Mouse (Mus musculus) thymus, adult 2 months (tissue): ENCODE measurements at regions not wholly inside any gene's neighbourhood (a gene's known extent, or its start where the extent isn't known, plus 50 kb on each side); places are given as distances from the start of the nearest gene placed in this dataset.

Experiments used
- DNase-seq: peaks from one replicate; pipeline ENCODE4 v3.0.0; 2021
- H3K27ac ChIP-seq: fragments of 200-500 bp; 2 replicates; pipeline ENCODE4 v1.5.1; 2012; ENCODE audit warnings: low read length, control low read depth; ENCODE audit not compliant: control insufficient read depth, insufficient read depth
- H3K27me3 ChIP-seq: fragments of 200-500 bp; 2 replicates; pipeline ENCODE4 v1.6.1; 2012; ENCODE audit warnings: mild to moderate bottlenecking, low read length, moderate library complexity, mixed read lengths; ENCODE audit not compliant: control insufficient read depth, insufficient read depth
- H3K36me3 ChIP-seq: fragments of 200-500 bp; 2 replicates; pipeline ENCODE4 v1.6.1; 2012; ENCODE audit warnings: mild to moderate bottlenecking, low read length, moderate library complexity; ENCODE audit not compliant: control insufficient read depth, insufficient read depth
- H3K4me1 ChIP-seq: fragments of 200-500 bp; replicated peaks from 2 replicates; pipeline ENCODE4 v1.6.1; 2012; ENCODE audit warnings: low read length; ENCODE audit not compliant: control insufficient read depth, insufficient read depth
- H3K4me3 ChIP-seq: fragments of 200-500 bp; 2 replicates; pipeline ENCODE4 v1.5.1; 2012; ENCODE audit warnings: mild to moderate bottlenecking, low read length, control low read depth, moderate library complexity; ENCODE audit not compliant: control insufficient read depth, insufficient read depth
- CTCF ChIP-seq: fragments of 200-500 bp; IDR thresholded peaks from 2 replicates; pipeline ENCODE4 v1.5.1; 2012; ENCODE audit warnings: mild to moderate bottlenecking, control low read depth, low read length, moderate library complexity, borderline replicate concordance; ENCODE audit not compliant: control insufficient read depth, poor library complexity, insufficient read depth; ENCODE audit errors: extremely low read depth
- POLR2A ChIP-seq: fragments of 200-500 bp; IDR thresholded peaks from 2 replicates; pipeline ENCODE4 v1.6.1; 2012; ENCODE audit warnings: mild to moderate bottlenecking, low read length, control low read depth, moderate library complexity; ENCODE audit not compliant: control insufficient read depth, poor library complexity, insufficient read depth; ENCODE audit errors: extremely low read depth
- WGBS: fragments of 180-500 bp; shearing (Covaris S2); methylation state at CpG from one replicate; pipeline ENCODE4 v1.1.7; 2018; 5-methylcytosine and 5-hydroxymethylcytosine counted together

DNA sequence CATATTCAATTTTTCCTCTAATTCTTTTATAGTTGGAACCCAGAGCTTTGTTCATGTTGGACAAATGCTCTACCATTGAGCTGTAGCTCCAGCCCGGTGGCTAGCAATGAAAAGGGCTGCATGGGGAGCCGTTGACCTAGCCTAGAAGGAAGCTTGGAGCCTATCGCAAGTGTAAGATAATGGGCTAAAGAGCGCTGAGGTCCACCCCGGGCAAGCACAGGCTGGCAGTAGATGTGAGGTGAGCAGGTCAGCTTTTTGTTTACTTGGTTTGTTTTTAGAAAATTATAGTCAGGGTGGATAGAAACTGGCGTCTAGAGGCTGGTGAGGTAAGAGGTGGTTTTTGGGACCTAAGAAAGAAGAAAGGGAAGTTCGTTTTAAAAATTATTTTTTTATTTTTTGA, 181.0 kb downstream of the Plpp3 start:
- no peak overlapping the region for H3K4me3 ChIP-seq
- H3K27me3 ChIP-seq: no peaks in the 10 kb centered on the region
- no peaks in the 10 kb centered on the region; the same call in 1 of the 2 replicates for H3K4me1 ChIP-seq
- DNase-seq: no peak
- no peaks in the 10 kb centered on the region for H3K36me3 ChIP-seq
- TF ChIP-seq POLR2A (no peak), CTCF (no peak)
- WGBS: 77% methylated on average over 7 of the region's 7 CpGs
- H3K27ac ChIP-seq: no peak overlapping the region

GRCm38 (mm10) chr4:105338861-105339260, 181.7 kb downstream of the Plpp3 start:
- Histone ChIP-seq H3K36me3 (no peaks in the 10 kb centered on the region), H3K4me3 (no peak overlapping the region), H3K4me1 (no peaks in the 10 kb centered on the region; the same call in 1 of the 2 replicates), H3K27me3 (no peaks in the 10 kb centered on the region), H3K27ac (no peak overlapping the region)
- TF ChIP-seq POLR2A (no peak), CTCF (no peak)
- DNase-seq: no peak
- 84% methylated on average over 7 of the region's 7 CpGs for whole genome bisulfite sequencing

DNA sequence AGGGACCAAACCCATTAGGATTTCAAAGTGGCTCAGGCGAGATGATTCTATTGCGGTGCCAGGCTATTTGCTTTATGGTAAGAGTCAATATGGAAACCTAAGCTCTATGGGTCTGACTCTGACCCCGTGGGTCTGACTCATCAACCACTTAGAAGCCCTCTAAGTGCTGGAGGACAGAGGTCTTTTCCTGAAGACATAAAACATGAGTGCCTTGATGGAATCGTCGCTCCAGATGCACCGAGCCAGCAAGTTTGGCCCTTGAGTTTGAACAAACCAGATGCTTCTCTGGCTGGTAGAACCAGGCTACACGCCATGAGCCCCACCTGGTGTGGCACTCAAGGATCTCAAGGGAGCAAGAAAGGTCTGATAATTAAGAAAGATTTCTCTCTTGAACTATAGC, 184.1 kb downstream of the Plpp3 start:
- no peaks in the 10 kb centered on the region for H3K36me3 ChIP-seq
- H3K27ac ChIP-seq: no peak overlapping the region
- 88% methylated on average over 7 of the region's 7 CpGs for WGBS
- H3K4me1 ChIP-seq: no peaks in the 10 kb centered on the region; the same call in 1 of the 2 replicates
- no peak overlapping the region for H3K4me3 ChIP-seq
- TF ChIP-seq CTCF (no peak), POLR2A (no peak)
- no peak for DNase-seq
- H3K27me3 ChIP-seq: no peaks in the 10 kb centered on the region

GRCm38 (mm10) chr4:105346846-105347245, 189.7 kb downstream of the Plpp3 start:
- H3K27me3 ChIP-seq: no peaks in the 10 kb centered on the region
- H3K27ac ChIP-seq: no peak overlapping the region
- TF ChIP-seq CTCF: no peak
- TF ChIP-seq POLR2A: no peak
- DNase-seq: no peak
- no peaks in the 10 kb centered on the region for H3K4me1 ChIP-seq
- H3K4me3 ChIP-seq: no peak overlapping the region
- H3K36me3 ChIP-seq: no peaks in the 10 kb centered on the region
- WGBS: 96% methylated on average over 8 of the region's 8 CpGs

GRCm38 (mm10) chr4:105347911-105348310, 190.8 kb downstream of the Plpp3 start:
- Histone ChIP-seq H3K27ac (no peak overlapping the region), H3K27me3 (no peaks in the 10 kb centered on the region), H3K4me3 (no peak overlapping the region), H3K36me3 (no peaks in the 10 kb centered on the region), H3K4me1 (no peaks in the 10 kb centered on the region)
- 78% methylated on average over 8 of the region's 8 CpGs for WGBS
- TF ChIP-seq CTCF (no peak), POLR2A (no peak)
- DNase-seq: no peak

GRCm38 (mm10) chr4:105349316-105350207, 192.4 kb downstream of the Plpp3 start:
- WGBS: 89% methylated on average over 8 of the region's 8 CpGs
- DNase-seq: no peak
- Histone ChIP-seq H3K4me3 (no peak overlapping the region), H3K4me1 (no peaks in the 10 kb centered on the region), H3K36me3 (no peaks in the 10 kb centered on the region), H3K27me3 (no peaks in the 10 kb centered on the region), H3K27ac (no peak overlapping the region)
- TF ChIP-seq POLR2A (no peak), CTCF (no peak)
